Mouse (Mus musculus) right cerebral cortex, adult 2 months (tissue): Measurements from ENCODE around the gene Alpl.

Experiments used
- DNase-seq, 2 experiments: peaks; one replicate each; pipeline ENCODE4 v3.0.0; 2021 to 2022; ENCODE audit warnings: low spot score in 2 of 2

Alpl gene

DNA sequence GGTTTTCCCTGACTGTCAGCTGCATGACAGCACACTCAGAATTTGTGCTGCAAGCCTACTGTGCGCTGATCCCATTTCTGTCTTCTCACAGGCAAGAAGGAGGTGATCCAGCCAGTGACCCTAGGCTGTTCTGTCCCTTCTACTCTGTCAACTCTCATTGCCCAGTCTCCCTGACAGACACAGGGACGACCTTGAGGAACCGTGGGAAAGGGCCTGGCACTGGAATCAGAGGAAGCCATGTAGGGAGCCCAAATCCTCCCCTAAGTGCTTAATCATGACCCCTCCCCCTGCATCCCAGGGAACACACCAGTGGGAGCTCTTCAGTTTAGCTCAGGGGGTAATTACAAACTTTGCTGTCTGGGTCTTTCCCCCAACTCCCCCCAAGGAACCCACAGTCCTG is 58.4 kb downstream of the Alpl start:
- DNase-seq: no peak

DNA sequence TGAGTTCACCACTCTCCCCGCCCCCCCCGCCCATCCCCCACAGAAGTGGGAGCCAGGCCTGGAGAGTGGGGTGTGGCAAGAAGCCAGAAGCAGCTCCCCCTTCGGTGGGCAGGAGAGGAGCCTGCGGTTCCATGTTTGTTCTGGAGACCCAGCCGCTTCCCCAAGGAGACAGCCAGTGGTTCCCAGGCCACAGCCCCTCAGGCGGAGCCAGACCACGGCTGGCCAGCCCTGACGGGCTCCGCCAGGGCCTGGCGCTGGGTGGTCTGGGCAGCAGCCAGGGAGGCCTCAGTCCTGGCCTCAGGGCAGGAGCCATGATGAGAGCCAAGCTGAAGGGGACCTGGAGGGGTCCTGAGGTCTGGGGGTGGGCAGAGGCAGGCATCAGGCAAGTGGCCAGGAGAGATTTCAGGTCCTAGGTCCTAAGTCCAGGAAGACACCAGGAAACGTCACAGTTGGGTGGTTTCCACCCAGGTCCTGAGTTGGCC is 59.9 kb downstream of the Alpl start:
- no peak for DNase-seq

DNA sequence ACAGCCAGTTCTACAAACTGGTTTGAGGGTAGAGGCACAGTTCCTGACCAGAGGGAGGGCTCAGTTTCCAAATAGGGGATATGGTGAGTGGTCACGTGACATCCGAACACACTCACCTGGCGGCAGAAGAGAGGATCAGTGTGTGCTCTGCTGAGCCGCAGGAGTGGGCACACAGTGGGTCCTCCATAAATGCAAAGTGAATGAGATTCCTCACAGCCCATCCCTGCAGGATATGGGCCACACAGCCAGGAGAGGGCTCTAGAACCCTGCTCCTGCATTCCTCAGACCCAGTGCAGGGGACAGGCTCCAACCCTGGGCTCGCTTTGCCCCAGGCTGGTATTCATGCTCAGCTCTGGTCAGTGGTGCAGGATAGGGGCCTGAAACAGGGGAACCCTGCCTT is 62.7 kb downstream of the Alpl start:
- no peak for DNase-seq

DNA sequence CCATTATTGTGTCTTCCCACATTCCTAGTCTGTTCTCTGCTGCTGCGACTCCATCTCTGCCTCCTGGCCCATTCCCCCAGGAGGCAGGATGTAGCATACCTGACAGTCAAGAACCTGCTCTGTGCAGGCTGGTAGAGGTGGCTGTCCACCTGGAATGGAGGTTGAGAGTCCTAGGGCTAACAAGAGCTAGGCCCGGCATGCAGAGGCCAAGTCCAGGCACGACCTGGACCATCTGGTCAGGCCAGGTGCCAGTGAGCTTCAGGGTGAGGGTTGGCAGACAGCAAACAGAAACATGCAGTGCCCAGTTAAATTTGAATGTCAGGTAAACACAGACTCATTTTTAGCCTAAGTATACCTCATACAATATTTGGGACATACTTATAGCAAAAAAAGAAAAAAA is 63.2 kb downstream of the Alpl start:
- DNase-seq: no peak

DNA sequence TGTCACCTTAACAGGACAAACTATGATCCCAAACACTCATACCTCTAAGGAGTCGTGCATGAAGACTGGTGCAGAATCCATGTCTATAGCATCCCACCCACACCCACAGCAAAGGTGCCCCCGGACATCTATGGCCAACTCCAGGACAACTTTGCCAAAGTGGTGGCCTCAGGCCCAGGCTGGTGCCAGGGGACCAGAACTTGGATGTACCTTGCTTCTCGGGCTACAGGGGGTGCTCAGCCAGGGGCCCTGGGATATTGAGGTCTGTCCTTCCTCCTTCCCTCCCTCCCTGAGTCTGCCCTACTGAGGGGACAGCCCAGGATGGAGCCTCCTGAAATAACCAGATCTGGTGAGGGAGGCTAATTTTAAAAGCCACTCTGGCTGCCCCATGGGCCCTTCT is 63.8 kb downstream of the Alpl start:
- no peak for DNase-seq

DNA sequence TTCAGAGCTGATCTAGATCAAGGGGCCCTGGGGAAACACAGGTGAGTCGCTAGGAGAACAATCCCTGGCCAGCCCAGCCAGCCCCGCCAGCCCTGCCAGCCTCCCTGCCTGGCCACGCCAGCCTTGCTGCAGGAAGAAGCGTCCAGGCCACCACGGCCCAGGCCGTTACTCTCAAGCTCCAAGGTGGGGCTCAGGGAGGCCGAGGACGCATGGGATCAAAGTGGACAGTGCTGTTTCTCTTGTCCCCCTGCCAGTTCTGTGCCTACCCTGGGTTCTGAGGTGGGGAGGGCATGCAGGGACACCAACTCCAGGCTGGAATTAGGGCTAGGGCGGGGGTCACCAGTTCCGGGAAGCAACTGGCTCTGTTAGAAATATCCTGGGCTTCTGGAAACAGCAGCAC is 64.3 kb downstream of the Alpl start:
- DNase-seq: no peak

DNA sequence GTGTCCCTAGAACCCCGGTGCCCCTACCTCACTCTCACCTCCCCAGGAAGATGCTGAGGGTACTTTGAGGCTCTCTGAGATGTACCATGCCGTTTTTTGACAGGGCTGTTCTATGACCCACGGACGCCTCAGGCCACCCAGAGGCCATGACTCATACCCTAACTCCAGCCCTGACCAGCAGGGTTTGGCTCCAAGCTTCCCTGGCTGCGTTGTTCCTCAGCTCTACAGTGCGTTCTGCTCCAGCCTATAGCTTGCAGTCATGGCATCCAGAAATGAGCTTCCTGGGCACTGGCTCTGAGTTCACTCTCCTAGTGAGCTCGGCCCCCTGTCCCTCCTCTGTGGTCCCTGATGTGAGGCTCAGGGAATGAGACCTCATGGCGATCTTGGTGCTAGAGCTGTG is 65.4 kb downstream of the Alpl start:
- no peak for DNase-seq

DNA sequence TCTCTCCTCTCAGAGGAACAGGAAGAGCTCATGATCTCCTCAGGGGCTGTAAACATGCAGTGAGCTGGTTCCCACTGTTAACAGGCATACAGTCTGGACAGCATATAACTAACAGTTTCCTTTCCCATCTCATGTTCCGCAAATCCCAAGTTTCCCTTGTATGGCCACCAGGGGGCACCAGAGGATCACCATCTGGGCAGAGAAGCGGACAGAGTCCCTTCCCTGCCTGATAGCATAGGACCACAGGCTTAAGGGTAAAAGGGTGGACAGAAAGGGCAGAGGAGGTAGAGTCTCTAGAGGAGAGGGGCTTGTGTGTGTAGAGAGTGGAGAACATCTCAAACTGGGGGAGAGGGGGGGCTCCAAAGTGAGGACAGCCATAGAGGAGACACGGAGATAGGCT is 66.0 kb downstream of the Alpl start:
- DNase-seq: peak; percentile 89 to 93

DNA sequence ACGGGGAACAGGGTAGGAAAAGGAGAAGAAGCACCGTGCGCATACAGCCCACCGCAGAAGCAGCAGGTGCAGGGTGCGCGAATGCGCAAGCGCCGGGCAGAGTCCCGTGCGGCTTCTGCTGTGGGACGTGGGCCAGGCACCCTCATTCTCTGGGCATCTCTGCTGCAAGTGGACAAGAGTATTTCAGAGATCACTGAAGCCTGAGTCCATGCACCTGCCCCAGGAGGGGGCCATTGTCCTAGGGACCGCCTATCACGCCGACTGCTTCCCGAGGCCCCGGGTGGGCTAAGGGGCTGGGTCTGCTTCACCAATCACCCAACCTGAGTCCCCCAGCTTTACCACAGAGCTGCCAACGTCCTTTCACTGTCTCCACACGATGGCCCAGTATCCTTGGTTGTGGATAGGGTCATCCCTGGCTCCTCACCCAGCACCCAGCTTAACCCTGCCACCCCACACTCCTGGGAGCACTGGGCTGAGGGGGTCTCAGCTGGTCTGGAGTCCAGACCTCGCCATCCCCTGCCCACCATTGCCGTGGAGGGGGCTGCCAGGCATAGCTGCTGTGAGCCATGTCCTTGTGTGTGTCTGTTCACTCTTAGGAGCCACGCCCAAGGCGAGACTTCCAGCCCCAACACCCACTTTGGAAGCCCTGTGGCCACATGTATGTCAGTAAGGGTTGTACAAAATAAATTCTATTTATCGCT is 66.9 kb downstream of the Alpl start:
- DNase-seq: no peak

DNA sequence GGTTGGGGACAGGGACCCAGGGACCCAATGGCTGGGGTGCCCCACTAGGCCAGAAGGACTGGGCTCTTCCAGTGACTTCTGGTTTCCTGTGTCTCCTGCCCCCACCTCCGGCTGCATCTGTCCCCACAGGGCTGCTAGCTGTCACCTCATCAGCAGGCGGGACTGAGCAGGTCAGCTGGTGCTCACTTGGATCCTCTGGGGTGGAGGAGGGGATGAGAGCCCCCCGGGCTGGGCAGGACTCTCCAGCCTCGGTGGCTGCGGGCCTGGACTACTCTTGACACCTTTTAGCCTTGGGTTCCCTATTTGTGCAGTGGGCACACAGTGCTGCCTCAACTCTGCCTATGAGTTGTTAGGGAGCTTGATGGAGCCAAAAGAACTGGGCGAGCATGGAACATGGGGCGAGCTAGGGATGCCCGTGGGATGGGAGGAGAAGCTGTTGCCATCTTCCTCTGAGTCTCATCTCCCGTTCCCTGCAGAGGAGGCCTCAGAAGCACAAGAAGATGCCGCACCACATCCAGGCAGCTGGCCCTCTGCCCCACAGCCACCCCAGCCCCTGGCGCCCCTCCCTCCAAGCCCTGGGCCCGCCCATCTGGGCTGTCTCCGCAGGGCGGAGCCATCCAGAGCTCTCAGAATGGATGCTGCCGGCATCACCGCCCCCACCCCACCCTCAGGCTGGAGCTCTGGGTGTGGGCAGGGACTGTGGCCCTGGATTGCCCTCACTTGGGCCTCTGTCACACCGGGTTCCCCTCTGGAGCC is 67.6 kb downstream of the Alpl start:
- DNase-seq: peak in 1 of 2 experiments; percentile 60

DNA sequence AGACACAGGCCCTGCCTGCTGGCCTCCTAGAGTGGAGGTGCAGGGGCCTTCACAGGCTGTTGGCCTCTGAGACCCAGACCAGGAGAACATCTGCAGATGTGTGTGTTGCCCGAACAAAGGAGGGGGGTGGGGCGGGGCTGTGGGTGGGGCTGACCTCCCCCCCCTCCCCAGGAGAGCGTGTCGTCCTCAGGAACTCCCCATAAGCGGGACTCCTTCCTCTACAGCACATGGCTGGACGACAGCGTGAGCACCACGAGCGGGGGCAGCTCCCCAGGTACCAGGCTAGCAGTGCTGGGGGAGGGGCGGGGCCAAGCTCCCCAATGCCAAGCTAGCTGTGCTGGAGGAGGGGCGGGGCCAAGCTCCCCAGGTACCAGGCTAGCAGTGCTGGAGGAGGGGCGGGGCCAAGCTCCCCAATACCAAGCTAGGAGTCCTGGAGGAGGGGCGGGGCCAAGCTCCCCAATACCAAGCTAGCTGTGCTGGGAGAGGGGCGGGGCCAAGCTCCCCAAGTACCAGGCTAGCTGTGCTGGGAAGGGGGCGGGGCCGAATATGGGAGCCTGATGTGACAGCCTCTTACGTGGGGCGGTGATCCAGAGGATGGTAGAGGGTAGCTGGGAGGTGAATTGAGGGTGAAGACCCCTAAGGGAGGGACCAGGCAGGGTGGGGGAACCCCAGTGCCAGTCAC is 68.5 kb downstream of the Alpl start:
- no peak for DNase-seq

DNA sequence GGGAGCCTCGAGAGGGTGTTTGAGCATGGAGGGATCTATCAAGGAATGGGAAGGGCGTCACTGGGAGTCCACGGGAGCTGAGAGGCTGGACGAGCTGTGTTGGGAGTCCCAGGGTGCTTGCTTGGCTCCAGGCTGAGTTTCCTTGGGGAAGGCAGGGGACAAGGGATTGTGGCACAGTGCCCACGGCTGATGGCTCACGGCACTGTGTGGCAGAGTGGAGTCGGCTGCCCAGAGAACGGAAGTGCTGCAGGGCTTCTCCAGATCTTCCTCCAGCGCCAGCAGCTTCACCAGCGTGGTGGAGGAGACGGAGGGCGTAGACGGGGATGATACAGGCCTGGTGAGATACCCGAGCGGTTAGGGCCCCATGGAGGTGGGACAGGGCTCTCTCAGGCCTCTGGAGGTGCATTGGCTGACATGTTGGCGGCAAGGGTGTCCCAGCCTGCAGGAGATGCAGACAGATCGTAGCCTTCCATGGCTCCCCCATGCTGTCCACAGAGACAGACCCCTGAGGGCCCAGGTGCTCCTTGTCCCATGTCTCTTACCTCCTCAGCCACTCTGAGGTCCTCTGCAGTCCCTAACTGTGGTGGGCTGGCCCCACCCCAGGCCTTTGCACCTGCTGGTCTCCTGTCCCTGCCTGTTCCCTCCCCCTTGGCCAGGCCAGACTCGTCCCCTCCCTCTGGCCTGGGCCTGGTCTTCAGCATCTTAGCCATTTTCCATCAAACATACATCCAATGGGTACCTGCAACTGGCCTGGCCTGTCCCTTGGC is 69.3 kb downstream of the Alpl start:
- peak in 1 of 2 experiments; percentile 43 for DNase-seq

DNA sequence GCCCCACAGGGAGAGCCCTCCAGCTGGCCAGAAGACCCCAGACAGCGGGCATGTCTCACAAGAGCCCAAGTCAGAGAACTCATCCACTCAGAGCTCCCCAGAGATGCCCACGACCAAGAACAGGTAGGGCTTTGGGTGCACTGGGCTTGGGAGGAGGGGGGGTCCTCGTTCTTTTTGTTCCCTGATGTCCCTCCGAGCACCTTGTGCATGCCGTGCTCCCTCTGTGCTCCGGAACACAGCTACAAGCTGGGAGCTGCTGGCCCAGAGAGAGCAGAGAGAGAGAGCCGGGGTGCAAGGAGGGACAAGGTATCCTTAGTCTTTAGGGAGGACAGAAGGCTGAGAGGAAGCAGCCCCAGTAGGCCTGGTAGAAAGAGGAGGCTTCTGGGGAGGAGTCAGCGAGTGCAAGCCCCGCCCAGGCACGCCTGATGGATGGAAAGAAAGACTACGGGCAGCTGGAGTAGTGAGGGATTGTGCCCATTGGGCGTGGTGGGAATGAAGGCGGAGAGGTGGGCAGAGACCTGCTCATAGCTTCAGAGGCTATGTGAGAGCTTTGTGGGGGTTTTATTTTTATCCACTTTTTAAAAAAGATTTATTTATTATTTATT is 70.5 kb downstream of the Alpl start:
- no peak for DNase-seq

DNA sequence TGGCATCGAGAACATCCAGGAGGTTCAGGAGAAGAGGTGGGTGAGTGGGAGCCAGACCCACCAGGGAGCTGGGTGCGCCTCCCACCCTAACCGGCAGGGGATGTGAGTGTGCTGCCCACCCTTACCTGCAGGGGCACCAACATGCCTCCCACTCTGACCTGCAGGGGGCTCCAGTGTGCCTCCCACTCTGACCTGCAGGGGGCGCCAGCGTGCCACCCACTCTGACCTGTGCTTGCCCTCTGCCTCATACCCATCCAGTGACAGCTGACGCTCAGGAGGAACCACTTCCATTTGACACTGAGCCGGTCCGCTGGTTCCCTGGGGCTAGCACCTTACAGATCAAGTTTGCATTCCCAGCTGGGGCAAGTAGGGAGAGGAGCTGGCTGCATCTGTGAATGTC is 71.4 kb downstream of the Alpl start:
- no peak for DNase-seq

DNA sequence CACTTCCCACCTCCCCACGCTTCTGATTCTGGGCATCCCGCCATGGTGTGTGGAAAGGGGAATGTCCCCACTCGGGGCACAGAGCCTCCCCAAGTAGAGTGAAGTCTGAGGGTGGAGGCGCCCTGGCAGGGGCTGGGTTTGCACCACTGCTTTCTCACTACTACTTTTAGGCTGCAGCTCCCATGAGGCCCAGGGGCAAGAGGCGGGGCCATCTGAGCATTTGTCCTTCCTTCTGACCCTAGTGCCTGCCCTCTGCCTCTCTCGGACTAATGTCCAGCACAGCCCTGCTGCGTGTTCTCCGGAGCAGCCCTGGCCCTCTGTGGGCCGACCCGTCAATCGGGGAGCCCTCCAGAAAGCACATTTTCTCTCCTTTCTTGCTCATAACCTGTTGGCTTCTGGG is 72.0 kb downstream of the Alpl start:
- no peak for DNase-seq

DNA sequence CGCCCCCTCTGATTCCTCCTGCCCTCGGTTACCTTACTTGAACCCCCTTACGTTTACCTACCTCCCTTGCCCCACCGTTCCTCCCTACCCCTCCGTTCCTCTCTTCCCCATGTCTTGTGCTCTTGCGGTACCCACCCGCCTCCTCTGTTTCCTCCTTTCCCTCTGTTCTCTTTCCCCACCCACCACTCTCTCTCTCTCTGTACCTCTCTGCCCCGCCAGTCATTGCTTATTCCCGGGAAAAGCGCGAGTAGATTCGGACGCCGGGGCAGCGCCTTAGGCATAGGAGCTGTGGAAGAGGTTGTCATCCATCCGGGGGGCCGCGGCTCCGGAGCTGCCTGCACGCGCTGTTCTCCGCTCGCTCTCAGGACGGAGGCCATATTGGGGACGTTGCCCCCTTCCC is 72.7 kb downstream of the Alpl start:
- no peak for DNase-seq

DNA sequence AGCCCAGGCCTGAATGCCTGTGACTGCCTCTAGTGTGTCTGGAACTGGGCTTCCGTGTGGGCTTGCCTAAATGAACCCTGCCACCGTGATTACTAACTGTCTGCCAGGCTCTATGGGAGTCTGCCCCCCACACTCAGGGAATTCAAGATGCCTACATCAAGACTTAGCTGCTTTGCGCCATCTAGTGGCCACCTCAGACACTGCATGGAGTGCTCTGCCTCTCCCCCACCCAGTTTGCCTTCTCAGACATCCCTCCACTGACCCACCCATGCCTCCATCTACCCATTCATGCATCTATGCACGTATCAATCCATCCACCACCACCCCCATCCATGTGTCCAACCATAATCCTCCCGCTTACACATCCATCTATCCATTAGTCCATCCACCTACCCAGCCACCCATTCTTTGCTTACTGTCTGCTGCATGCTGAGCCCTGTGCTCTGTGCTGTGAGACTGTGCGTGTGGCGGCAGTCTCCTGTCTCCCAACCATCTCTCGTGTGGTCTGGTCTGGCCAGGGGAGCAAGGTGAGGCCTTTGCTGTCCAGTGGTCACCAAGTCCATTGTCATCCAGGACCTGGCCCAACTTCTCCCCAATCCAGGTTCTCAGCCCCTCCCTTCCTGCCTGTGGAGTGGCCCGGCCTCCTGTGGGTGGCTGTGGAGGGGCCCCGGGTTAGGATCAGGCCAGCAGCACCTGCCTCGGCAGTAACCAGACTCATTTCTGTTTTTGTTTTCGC is 73.3 kb downstream of the Alpl start:
- peak; percentile 87 to 92 for DNase-seq

DNA sequence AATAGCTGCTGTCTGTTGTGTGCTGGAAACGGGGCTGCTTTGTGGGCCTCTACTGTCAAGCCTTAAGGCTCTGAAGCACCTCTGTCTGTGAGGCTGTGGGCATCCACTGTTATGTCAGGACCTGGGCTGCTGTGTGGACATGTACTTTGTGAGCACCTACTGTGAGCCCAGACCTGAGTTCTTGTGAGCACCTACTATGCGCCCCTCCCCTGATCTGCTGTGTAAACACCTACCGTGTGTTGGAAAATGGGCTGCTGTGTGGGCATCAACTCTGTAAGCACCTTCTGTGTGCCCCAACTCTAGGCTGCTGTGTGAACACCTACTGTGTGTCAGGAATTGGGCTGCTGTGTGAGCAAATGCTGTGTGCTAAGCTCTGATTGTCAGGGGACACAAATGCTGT is 74.0 kb downstream of the Alpl start:
- no peak for DNase-seq

DNA sequence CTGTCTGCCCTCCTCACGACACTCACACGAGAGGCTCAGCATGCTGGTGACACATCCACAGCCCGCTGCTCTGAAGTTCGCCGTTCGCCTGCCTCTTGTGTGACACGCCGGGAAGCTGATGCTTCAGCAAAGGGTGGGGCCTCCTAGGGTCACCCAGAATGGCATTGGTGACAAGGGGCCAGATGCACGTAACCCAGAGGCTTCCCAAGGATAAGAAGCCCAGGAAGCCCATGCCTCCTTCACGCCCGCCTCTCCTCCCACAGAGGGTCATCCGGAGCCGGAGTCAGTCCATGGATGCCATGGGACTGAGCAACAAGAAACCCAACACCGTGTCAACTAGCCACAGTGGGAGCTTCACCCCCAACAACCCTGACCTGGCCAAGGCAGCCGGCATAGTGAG is 74.6 kb downstream of the Alpl start:
- no peak for DNase-seq

DNA sequence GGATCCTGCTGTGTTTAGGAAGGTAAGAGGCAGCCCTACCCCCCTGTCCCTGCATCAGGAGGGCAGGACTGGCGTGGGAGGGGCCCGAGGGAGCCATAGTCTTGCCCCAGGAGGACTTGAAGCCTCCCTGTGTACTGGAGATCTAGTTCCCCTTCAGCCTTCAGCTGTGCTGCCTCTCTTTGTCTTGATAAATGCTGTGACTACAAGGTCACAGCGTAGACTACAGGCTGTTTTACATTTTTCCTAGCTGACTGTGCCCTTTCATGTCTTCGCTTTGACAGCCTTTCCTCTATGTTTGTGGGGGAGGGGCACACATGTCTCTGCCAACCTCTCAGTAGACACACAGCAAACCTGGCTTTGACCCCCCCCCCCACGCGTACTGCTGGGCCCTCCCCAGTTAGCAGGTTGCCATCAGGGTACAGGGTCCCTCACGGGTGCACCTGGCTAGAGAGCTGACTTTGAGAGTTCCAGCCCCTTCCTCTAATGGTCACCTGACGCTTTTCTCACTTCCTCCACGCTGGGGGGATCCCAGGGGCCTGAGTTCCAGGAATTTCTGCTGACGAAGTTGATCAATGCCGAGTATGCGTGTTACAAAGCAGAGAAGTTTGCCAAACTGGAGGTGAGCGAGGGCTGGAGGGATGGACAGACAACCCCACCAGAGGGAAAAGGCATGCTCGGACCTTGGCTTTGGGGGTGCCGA is 76.7 kb downstream of the Alpl start:
- no peak for DNase-seq
